Mouse (Mus musculus): Measurements from ENCODE around the gene Gm48551. TPM values are rescaled to one million over a fixed set of nuclear protein-coding genes. Genes with fewer than 3 reads are reported as not detected.
A peak's percentile ranks its signal among the peaks of the same experiment; 100 is the strongest.

Gene Gm48551
- polyA plus RNA-seq, 1 experiment from 2014 or later, result 3.6 TPM

DNA sequence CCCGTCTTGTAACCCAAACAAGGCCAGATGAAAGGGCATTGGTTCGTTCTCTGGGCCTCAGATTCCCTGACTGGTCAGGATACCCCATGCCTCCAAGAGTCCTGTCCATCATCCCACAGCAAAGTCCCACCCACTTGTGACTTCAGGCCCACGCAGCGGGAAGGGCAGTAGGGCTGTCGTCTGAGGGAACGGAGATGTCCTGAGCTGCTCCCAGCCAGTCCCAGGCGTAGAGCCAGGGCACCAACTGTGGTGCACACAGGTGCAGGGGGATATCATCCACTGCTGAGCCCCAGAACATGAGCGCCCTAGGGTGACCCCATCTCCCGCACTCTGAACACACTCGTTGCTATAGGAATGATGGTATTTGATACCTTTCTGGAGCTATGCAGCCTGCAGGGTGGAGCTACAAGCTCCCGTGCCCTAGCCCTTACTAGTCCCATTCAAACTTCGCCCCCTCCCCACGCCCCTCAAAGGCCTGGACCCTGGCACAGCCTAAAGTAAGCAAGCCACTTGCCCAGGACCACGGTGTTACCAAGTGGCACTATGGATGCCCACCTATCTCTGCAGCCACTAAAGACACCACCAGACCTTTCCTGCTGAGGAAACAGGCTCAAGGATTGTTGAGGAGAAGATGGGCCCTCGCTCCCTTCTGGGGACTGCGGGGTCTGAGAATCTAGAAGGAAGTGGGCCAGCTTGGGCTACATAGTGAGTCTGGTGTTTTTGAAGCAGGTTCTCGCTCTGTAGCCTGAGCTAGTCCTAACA lies 31.5 kb downstream of the Gm48551 start:
- no peaks in the 10 kb centered on the region for H3K27me3 ChIP-seq (replicated peaks; ENCODE audit: control insufficient read depth, insufficient read depth, low read length)
- H3K4me2 ChIP-seq (ENCODE audit: low read length), result no peak overlapping the region
- H3K4me3 ChIP-seq (ENCODE audit: low read depth, low read length), result no peak overlapping the region
- ATAC-seq (no peak), DNase-seq (ENCODE audit: low spot score) (no peak)
- H3K9ac ChIP-seq (ENCODE audit: low read length), result no peak overlapping the region
- peak overlapping the region; percentile 90; the same call in 1 of the 2 replicates for H3K27ac ChIP-seq (ENCODE audit: low read depth, low read length)
- WGBS, result 66% methylated on average over 17 of the region's 17 CpGs
- no peaks in the 10 kb centered on the region for H3K9me3 ChIP-seq (replicated peaks; ENCODE audit: control insufficient read depth, low read length)
- peaks cover 15% of the 10 kb centered on the region for H3K36me3 ChIP-seq (ENCODE audit: control insufficient read depth, insufficient read depth, low read length)
- H3K4me1 ChIP-seq (ENCODE audit: control insufficient read depth, insufficient read depth, low read length), result peaks cover 40% of the 10 kb centered on the region

DNA sequence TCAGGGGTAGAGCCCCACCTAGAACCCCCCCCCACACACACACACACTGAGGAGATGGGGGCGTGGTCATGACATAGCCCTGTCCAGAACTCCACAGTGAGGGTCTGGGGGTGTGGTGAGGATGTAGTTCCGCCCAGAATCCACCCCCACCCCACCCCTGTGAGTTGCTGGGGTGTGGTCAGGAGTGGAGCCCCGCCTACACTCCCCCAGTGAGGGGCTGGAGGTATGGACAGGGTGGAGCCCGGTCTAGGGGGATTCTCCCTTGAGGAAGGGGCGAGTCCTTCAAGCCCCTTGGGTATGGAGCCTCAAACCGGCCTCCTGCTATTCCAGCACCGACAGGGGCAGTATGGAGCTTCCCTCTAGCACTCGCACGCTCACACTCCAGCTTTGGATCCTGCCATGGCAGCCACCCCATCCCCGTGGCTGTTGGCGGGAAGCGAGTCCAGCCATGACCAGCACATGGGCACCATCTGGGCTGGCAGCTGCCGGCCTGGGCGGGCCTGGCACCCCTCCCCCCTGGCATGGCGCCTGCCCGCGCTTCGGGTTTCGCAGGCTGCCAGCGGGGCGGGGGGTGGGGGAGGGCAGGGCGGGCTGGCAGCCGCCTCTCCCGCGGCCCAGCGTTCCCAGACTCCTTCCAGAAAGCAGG lies 32.4 kb downstream of the Gm48551 start:
- peak overlapping the region; percentile 90 for H3K27ac ChIP-seq (ENCODE audit: low read depth, low read length)
- H3K9ac ChIP-seq (ENCODE audit: low read length), result peak overlapping the region; percentile 48
- WGBS, result under 1% methylated on average over 18 of the region's 26 CpGs
- peaks cover 37% of the 10 kb centered on the region for H3K4me1 ChIP-seq (ENCODE audit: control insufficient read depth, insufficient read depth, low read length)
- peak overlapping the region; percentile 45 for H3K4me2 ChIP-seq (ENCODE audit: low read length)
- ATAC-seq, result peak; percentile 86
- peak overlapping the region; percentile 15 for H3K4me3 ChIP-seq (ENCODE audit: low read depth, low read length)
- DNase-seq (ENCODE audit: low spot score), result peak; percentile 91
- no peaks in the 10 kb centered on the region for H3K27me3 ChIP-seq (replicated peaks; ENCODE audit: control insufficient read depth, insufficient read depth, low read length)
- peaks cover 15% of the 10 kb centered on the region for H3K36me3 ChIP-seq (ENCODE audit: control insufficient read depth, insufficient read depth, low read length)
- no peaks in the 10 kb centered on the region for H3K9me3 ChIP-seq (replicated peaks; ENCODE audit: control insufficient read depth, low read length)

DNA sequence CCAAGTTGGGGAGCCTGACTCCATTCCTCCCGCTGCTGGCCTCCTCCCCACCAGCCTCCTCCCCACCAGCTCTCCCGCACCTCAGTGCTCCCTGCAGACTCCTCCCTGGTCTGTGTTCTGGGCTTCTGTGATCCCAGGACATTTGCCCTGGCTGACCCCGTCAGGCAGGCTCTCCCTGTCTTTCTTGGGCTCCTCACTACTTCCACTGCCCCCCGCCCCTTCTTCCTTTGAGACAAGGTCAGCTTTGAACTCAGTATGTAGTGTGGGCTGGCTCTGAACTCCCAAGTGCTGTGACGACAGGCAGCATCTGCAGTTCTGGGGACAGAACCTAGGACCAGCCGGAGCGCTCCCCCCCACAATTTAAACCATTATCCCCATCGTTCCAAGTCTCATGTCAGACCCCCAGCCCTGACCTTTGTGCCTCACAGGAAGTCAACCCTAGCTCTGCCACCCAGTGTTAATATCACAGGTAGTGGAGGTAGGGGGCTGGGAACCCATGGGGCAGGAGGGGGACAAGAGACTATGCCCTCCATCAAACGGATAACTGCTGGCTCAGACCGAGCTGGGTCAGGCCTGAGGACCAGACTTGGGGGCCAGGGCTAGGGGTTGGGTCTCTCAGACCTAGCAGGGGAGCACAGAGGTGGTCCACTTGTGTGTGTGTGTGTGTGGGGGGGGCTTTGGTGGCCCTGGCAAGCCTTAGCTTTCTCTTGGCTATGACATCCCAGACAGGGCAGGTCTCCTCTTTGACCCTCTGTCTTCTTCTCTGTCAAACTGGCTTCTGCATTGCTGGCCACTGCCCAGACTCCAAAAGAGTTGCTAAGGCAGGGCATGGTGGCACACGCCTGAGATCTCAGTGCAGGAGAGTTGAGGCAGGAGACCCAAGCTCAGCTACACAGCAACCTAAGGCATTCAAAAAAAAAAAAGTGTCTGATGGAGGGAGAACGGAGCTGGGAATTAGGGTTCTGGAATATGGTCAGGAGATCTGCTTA lies 33.3 kb downstream of the Gm48551 start:
- no peaks in the 10 kb centered on the region for H3K27me3 ChIP-seq (replicated peaks; ENCODE audit: control insufficient read depth, insufficient read depth, low read length)
- DNase-seq (ENCODE audit: low spot score) (no peak), ATAC-seq (no peak)
- H3K36me3 ChIP-seq (ENCODE audit: control insufficient read depth, insufficient read depth, low read length), result peaks cover 15% of the 10 kb centered on the region
- WGBS, result 45% methylated on average over 11 of the region's 12 CpGs
- peak overlapping the region; percentile 45 for H3K4me2 ChIP-seq (ENCODE audit: low read length)
- H3K4me1 ChIP-seq (ENCODE audit: control insufficient read depth, insufficient read depth, low read length), result peaks cover 34% of the 10 kb centered on the region
- peak overlapping the region; percentile 48 for H3K9ac ChIP-seq (ENCODE audit: low read length)
- H3K27ac ChIP-seq (ENCODE audit: low read depth, low read length), result peak overlapping the region; percentile 90
- H3K9me3 ChIP-seq (replicated peaks; ENCODE audit: control insufficient read depth, low read length), result no peaks in the 10 kb centered on the region
- H3K4me3 ChIP-seq (ENCODE audit: low read depth, low read length), result peak overlapping the region; percentile 15

DNA sequence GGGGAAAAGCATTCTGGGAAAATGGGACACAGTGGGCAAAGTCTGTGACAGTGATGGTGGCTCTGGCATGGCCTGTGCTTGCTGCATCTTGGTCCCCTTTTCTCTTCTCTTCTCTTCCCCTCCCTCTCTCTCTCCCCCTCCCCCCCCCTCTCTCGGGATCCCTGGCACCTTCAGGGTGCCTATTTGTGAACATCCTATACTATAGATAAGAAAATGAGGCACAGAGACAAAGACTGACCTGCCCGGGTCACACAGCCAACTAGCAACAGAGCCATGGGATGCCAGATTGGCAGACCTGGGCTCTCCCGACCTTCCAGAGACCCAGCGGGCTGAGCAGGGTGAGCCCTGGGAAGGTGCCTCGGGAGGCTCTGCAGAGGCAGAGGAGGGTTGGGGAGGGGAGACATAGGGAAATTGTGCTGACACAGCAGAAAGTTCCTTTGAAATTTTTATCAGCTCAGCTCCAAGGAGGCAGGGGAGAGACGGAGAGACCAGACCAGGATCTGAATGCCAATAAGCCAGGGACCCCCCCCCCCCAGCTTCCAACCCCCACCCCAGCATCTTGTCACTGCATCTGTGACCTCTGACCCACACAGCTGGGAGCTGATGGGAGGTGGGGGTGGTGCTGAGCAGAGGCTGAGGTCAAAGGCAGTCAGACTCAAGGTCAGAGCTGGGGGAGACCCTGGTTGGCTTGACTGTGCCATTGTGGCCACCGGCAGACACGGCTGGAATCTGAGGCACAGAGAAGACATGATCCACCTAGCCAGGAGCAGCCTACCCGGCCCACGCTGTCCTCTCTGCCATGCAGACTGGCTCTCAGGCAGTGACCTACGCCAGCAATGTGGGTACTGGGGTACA lies 34.2 kb downstream of the Gm48551 start:
- no peak for ATAC-seq
- Histone ChIP-seq H3K27ac (ENCODE audit: low read depth, low read length) (peak overlapping the region; percentile 5; the same call in 1 of the 2 replicates), H3K9me3 (replicated peaks; ENCODE audit: control insufficient read depth, low read length) (no peaks in the 10 kb centered on the region), H3K36me3 (ENCODE audit: control insufficient read depth, insufficient read depth, low read length) (peaks cover 15% of the 10 kb centered on the region), H3K27me3 (replicated peaks; ENCODE audit: control insufficient read depth, insufficient read depth, low read length) (no peaks in the 10 kb centered on the region), H3K4me1 (ENCODE audit: control insufficient read depth, insufficient read depth, low read length) (peaks cover 34% of the 10 kb centered on the region), H3K4me2 (ENCODE audit: low read length) (no peak overlapping the region), H3K4me3 (ENCODE audit: low read depth, low read length) (no peak overlapping the region), H3K9ac (ENCODE audit: low read length) (no peak overlapping the region)
- WGBS, result 46% methylated on average over 11 of the region's 11 CpGs
- DNase-seq (ENCODE audit: low spot score), result peak; percentile 49

DNA sequence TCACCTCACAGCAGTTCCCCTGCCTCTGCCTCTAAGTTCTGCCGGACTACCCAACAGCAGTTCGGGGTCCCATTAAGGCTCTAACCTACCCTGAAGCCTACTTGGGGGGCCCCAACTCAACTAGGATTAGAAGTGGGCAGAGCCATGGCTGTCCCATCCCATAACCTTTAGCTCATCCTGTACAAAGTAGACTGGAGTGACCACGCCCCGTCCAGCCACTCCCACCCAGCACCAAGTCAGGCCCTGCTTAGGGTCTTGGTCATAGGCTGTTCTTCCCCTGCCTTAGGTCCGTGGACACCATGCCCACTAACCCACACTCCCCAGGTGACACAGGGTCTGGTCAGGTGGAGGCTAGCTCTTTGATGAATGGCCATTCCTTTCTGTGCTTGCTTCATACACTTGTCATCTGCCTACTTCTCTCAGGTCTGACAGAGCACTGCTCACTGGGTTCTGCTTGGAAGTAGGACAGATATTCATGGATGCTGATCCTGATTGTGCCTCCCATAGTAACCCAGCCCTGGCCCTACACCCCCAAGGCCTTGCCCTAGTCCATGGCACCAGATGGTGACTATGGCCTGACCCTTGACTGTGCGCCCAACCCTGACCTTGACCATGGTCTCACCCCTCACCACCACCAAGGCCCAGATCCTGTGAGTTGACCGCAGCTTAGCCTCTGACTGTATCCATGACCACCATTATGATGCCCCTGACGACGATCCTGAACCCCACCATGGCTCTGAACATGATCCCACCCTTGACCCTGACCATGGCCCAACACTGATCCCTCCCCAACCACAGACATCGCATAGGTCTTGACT lies 35.1 kb downstream of the Gm48551 start:
- Histone ChIP-seq H3K4me2 (ENCODE audit: low read length) (no peak overlapping the region), H3K9me3 (replicated peaks; ENCODE audit: control insufficient read depth, low read length) (no peaks in the 10 kb centered on the region), H3K4me1 (ENCODE audit: control insufficient read depth, insufficient read depth, low read length) (peaks cover 30% of the 10 kb centered on the region), H3K36me3 (ENCODE audit: control insufficient read depth, insufficient read depth, low read length) (peaks cover 15% of the 10 kb centered on the region), H3K4me3 (ENCODE audit: low read depth, low read length) (no peak overlapping the region), H3K9ac (ENCODE audit: low read length) (no peak overlapping the region), H3K27ac (ENCODE audit: low read depth, low read length) (no peak overlapping the region), H3K27me3 (replicated peaks; ENCODE audit: control insufficient read depth, insufficient read depth, low read length) (no peaks in the 10 kb centered on the region)
- ATAC-seq (no peak), DNase-seq (ENCODE audit: low spot score) (no peak)
- 94% methylated on average over 10 of the region's 10 CpGs for WGBS

DNA sequence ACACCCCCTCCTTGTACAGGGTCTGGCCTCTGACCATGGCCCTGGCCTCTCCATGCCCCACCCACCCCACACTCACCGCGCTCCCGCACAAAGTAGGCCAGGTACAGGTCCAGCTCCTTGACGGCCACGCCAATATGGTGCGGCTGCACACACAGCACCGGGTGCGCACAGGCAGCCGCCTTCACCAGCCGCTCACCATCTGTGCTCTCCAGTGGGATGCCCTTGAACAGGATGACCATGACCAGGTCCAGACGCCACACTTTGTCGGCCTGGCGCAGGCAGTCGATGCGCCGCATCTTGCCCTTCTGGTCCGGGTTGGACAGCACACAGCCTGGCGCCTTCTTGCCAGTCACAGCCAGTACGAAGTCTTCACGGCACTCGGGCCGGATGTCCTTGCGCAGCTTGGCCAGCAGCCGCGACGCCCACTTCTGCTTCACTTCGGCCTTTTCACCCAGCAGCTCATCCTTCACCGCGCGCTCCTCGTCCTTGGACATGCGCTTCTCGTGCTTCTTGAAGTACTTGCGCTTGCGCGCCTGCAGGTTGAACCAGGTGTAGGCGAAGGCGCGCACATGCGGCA lies 36.0 kb downstream of the Gm48551 start:
- no peak overlapping the region for H3K4me3 ChIP-seq (ENCODE audit: low read depth, low read length)

DNA sequence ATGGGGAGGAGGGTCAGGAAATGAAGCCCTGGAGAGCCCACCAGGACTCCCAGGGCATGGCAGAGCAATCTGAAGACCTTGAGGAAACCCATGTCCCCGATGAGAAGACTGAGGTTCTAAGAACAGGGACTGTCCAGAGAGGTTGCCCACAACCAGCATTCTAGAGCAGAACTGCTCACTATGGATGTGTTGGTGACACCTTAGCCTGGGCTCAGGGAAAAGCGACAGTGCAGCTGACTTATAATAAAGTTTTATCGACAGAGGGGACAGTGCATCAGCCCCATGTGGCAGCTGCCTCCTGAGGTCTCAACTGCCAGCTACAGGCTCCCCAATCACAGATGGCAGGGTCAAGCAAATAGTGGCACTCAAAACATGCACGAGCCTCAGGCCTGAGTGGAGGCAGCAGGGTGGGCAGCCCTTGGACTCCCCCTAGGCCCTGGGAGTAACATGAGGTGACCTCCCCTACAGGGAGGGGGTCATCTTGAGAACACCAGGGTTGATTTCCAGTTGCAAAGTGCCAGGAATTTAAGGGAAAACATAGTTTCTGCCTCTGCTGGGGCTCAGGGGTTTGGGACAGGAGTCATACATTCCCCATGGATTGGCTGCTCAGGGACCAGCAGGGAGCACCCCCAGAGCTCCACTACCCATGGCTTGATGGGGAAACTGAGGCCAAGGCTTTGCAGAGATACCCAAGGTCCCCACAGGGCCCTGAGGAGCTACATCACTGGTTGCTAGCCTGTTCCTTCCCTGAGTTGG lies 37.0 kb downstream of the Gm48551 start:
- no peaks in the 10 kb centered on the region for H3K9me3 ChIP-seq (replicated peaks; ENCODE audit: control insufficient read depth, low read length)
- no peaks in the 10 kb centered on the region for H3K27me3 ChIP-seq (replicated peaks; ENCODE audit: control insufficient read depth, insufficient read depth, low read length)
- H3K9ac ChIP-seq (ENCODE audit: low read length), result no peak overlapping the region
- peaks cover 30% of the 10 kb centered on the region for H3K4me1 ChIP-seq (ENCODE audit: control insufficient read depth, insufficient read depth, low read length)
- DNase-seq (ENCODE audit: low spot score) (no peak), ATAC-seq (no peak)
- H3K4me3 ChIP-seq (ENCODE audit: low read depth, low read length), result no peak overlapping the region
- peaks cover 15% of the 10 kb centered on the region for H3K36me3 ChIP-seq (ENCODE audit: control insufficient read depth, insufficient read depth, low read length)
- no peak overlapping the region for H3K4me2 ChIP-seq (ENCODE audit: low read length)
- no peak overlapping the region for H3K27ac ChIP-seq (ENCODE audit: low read depth, low read length)
- 70% methylated on average over 4 of the region's 4 CpGs for WGBS

More for the DNA sequence above, 36.0 kb downstream of the Gm48551 start:
- H3K27me3 ChIP-seq (replicated peaks; ENCODE audit: control insufficient read depth, insufficient read depth, low read length), result no peaks in the 10 kb centered on the region
- no peak overlapping the region for H3K9ac ChIP-seq (ENCODE audit: low read length)
- no peak overlapping the region for H3K27ac ChIP-seq (ENCODE audit: low read depth, low read length)
- no peak overlapping the region for H3K4me2 ChIP-seq (ENCODE audit: low read length)
- no peak for DNase-seq (ENCODE audit: low spot score)
- no peak for ATAC-seq
- peaks cover 15% of the 10 kb centered on the region for H3K36me3 ChIP-seq (ENCODE audit: control insufficient read depth, insufficient read depth, low read length)
- H3K9me3 ChIP-seq (replicated peaks; ENCODE audit: control insufficient read depth, low read length), result no peaks in the 10 kb centered on the region
- peaks cover 32% of the 10 kb centered on the region for H3K4me1 ChIP-seq (ENCODE audit: control insufficient read depth, insufficient read depth, low read length)
- WGBS, result 90% methylated on average over 40 of the region's 40 CpGs

Data from forebrain, embryonic 14.5 days (tissue).